Mouse (Mus musculus) megakaryocyte, embryonic 14.5 days (primary cell): ENCODE data around the gene Cxcl5.

Source experiments
- FLI1 ChIP-seq: IDR thresholded peaks from 2 replicates; pipeline ENCODE4 v1.6.1; 2012; ENCODE audit warnings: low read length, inconsistent platforms, mixed read lengths
- GATA1 ChIP-seq: IDR thresholded peaks from 3 replicates; pipeline ENCODE4 v1.6.1; 2012; ENCODE audit warnings: mixed read lengths, low read length, inconsistent platforms, borderline replicate concordance

GRCm38 (mm10) chr5:90728254-90728653 is 30.9 kb upstream of the Cxcl5 start:
- TF ChIP-seq GATA1: no peak
- TF ChIP-seq FLI1: no peak
